Mouse (Mus musculus): ENCODE measurements around the gene Dkkl1. TPM values are rescaled to one million over a fixed set of nuclear protein-coding genes. Genes with fewer than 3 reads are reported as not detected.

Dkkl1 gene
- polyA plus RNA-seq, 1 experiment from 2014 or later, result 2.2 TPM

- 75% methylated on average over 5 of the region's 5 CpGs for WGBS
- H3K9ac ChIP-seq (replicated peaks; ENCODE audit: low read depth, low read length), result no peak overlapping the region
- ATAC-seq, result no peak
- no peak overlapping the region for H3K4me3 ChIP-seq (replicated peaks; ENCODE audit: low read length)
- no peaks in the 10 kb centered on the region for H3K36me3 ChIP-seq (ENCODE audit: control insufficient read depth, insufficient read depth)
- H3K27me3 ChIP-seq (replicated peaks; ENCODE audit: control insufficient read depth, insufficient read depth, low read length), result no peaks in the 10 kb centered on the region
- H3K9me3 ChIP-seq (ENCODE audit: control insufficient read depth, low read length), result no peaks in the 10 kb centered on the region
- no peak overlapping the region for H3K27ac ChIP-seq (ENCODE audit: low read length)
- H3K4me2 ChIP-seq (ENCODE audit: low read length), result no peak overlapping the region
- H3K4me1 ChIP-seq (replicated peaks; ENCODE audit: control insufficient read depth, insufficient read depth, low read length), result peaks cover 5% of the 10 kb centered on the region
Observed at GRCm38 (mm10) chr7:45196994-45197393, 15.0 kb downstream of the Dkkl1 start.

- H3K9ac ChIP-seq (replicated peaks; ENCODE audit: low read depth, low read length), result no peak overlapping the region
- H3K27ac ChIP-seq (ENCODE audit: low read length), result no peak overlapping the region
- H3K4me1 ChIP-seq (replicated peaks; ENCODE audit: control insufficient read depth, insufficient read depth, low read length), result peaks cover 5% of the 10 kb centered on the region
- no peaks in the 10 kb centered on the region for H3K36me3 ChIP-seq (ENCODE audit: control insufficient read depth, insufficient read depth)
- H3K9me3 ChIP-seq (ENCODE audit: control insufficient read depth, low read length), result no peaks in the 10 kb centered on the region
- H3K4me3 ChIP-seq (replicated peaks; ENCODE audit: low read length), result no peak overlapping the region
- H3K4me2 ChIP-seq (ENCODE audit: low read length), result no peak overlapping the region
- WGBS, result 86% methylated on average over 4 of the region's 4 CpGs
- no peaks in the 10 kb centered on the region for H3K27me3 ChIP-seq (replicated peaks; ENCODE audit: control insufficient read depth, insufficient read depth, low read length)
- ATAC-seq, result no peak
Observed at GRCm38 (mm10) chr7:45196176-45196535, 15.8 kb downstream of the Dkkl1 start.

DNA sequence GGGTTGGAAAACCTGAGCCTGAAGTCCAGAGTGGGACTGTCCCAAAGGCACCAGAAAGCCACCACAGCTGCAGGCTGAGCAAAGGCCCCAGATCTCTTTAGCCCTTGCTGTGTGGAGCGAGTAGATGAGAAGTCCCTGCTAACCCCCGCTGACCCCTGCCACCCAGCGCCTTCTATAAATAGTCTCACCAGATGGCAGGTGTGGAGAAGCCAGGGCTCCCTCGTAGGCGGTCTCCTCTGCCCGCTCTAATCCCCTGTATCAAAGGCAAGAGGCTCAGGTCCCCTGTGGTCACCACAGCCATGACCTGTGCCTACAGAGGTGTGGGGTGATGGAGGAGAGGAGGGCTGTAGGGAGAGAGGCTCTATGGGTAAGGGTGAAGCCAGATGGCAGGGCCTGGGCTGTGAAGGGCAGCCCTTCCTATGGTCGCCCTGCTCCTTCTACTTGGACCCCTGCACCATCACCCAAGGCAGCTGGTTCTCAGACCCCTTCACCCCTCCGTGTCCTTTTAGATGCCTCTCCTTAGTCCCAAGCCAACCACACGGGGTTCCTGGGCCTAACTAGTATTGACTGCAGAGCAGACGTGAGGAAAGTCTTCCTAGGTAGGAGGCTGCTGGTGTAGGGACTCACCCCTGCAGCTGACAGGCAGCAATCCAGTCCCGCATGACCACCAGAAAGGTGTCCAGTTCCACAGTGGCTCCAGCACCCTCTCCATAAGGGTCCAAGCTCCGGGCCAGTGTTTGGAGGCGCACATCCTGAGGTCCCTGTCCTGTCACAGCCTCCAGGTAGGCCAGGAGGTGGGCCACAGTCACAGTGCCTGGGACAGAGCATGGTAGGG lies 16.4 kb downstream of the Dkkl1 start:
- Histone ChIP-seq H3K36me3 (ENCODE audit: control insufficient read depth, insufficient read depth) (no peaks in the 10 kb centered on the region), H3K4me2 (ENCODE audit: low read length) (no peak overlapping the region), H3K4me3 (replicated peaks; ENCODE audit: low read length) (no peak overlapping the region), H3K9me3 (ENCODE audit: control insufficient read depth, low read length) (no peaks in the 10 kb centered on the region), H3K27ac (ENCODE audit: low read length) (no peak overlapping the region), H3K4me1 (replicated peaks; ENCODE audit: control insufficient read depth, insufficient read depth, low read length) (peaks cover 5% of the 10 kb centered on the region), H3K27me3 (replicated peaks; ENCODE audit: control insufficient read depth, insufficient read depth, low read length) (no peaks in the 10 kb centered on the region), H3K9ac (replicated peaks; ENCODE audit: low read depth, low read length) (no peak overlapping the region)
- ATAC-seq, result no peak
- WGBS, result 58% methylated on average over 13 of the region's 13 CpGs

- H3K27me3 ChIP-seq (replicated peaks; ENCODE audit: control insufficient read depth, insufficient read depth, low read length), result 0 out of 2 replicates have a peak, but pooled peaks cover 2% of the 10 kb centered on the region
- no peak overlapping the region for H3K4me3 ChIP-seq (replicated peaks; ENCODE audit: low read length)
- H3K9me3 ChIP-seq (ENCODE audit: control insufficient read depth, low read length), result no peaks in the 10 kb centered on the region
- 72% methylated on average over 17 of the region's 17 CpGs for WGBS
- no peak overlapping the region for H3K9ac ChIP-seq (replicated peaks; ENCODE audit: low read depth, low read length)
- no peak overlapping the region for H3K4me2 ChIP-seq (ENCODE audit: low read length)
- no peak overlapping the region for H3K27ac ChIP-seq (ENCODE audit: low read length)
- H3K4me1 ChIP-seq (replicated peaks; ENCODE audit: control insufficient read depth, insufficient read depth, low read length), result peaks cover 5% of the 10 kb centered on the region
- H3K36me3 ChIP-seq (ENCODE audit: control insufficient read depth, insufficient read depth), result no peaks in the 10 kb centered on the region
- no peak for ATAC-seq
Observed at GRCm38 (mm10) chr7:45193871-45194785, 17.8 kb downstream of the Dkkl1 start.

GRCm38 (mm10) chr7:45193406-45193805 lies 18.5 kb downstream of the Dkkl1 start:
- no peak for ATAC-seq
- H3K27me3 ChIP-seq (replicated peaks; ENCODE audit: control insufficient read depth, insufficient read depth, low read length), result 0 out of 2 replicates have a peak, but pooled peaks cover 2% of the 10 kb centered on the region
- H3K9ac ChIP-seq (replicated peaks; ENCODE audit: low read depth, low read length), result no peak overlapping the region
- no peaks in the 10 kb centered on the region for H3K36me3 ChIP-seq (ENCODE audit: control insufficient read depth, insufficient read depth)
- WGBS, result 50% methylated on average over 5 of the region's 5 CpGs
- H3K9me3 ChIP-seq (ENCODE audit: control insufficient read depth, low read length), result no peaks in the 10 kb centered on the region
- no peak overlapping the region for H3K4me3 ChIP-seq (replicated peaks; ENCODE audit: low read length)
- no peak overlapping the region for H3K4me2 ChIP-seq (ENCODE audit: low read length)
- H3K4me1 ChIP-seq (replicated peaks; ENCODE audit: control insufficient read depth, insufficient read depth, low read length), result peaks cover 4% of the 10 kb centered on the region
- H3K27ac ChIP-seq (ENCODE audit: low read length), result no peak overlapping the region

GRCm38 (mm10) chr7:45192585-45193310 lies 19.2 kb downstream of the Dkkl1 start:
- no peaks in the 10 kb centered on the region for H3K4me1 ChIP-seq (replicated peaks; ENCODE audit: control insufficient read depth, insufficient read depth, low read length)
- no peak overlapping the region for H3K27ac ChIP-seq (ENCODE audit: low read length)
- no peaks in the 10 kb centered on the region for H3K36me3 ChIP-seq (ENCODE audit: control insufficient read depth, insufficient read depth)
- no peak overlapping the region for H3K4me2 ChIP-seq (ENCODE audit: low read length)
- H3K27me3 ChIP-seq (replicated peaks; ENCODE audit: control insufficient read depth, insufficient read depth, low read length), result 0 out of 2 replicates have a peak, but pooled peaks cover 2% of the 10 kb centered on the region
- no peaks in the 10 kb centered on the region for H3K9me3 ChIP-seq (ENCODE audit: control insufficient read depth, low read length)
- 82% methylated on average over 7 of the region's 7 CpGs for WGBS
- H3K9ac ChIP-seq (replicated peaks; ENCODE audit: low read depth, low read length), result no peak overlapping the region
- no peak for ATAC-seq
- H3K4me3 ChIP-seq (replicated peaks; ENCODE audit: low read length), result no peak overlapping the region

DNA sequence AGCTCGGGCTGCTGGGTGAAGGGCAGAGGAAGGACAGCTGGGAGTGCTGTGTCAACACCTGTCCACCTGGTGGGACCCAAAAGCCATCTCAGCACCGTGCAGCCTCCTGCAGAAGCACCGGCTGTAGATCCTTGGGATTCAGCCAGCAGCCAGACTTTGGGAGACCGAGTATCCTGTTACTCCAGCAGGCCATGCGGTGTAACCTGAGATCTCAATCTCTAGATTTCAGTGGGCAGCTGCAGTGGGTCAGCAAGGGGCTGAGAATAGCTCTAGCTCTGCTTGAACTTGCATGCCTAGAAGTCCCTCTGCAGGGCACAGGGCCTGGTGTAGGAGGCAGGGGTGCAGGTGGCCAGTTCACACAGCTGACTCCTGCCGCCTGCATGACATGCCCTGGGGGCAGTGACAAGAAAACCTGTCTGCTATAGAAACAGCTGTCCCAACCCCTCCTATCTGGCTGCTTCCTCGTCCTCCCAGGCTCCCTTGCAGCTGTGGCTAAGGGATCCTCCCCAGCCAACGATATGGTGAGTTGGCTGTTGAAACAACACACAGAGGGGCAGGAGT lies 20.1 kb downstream of the Dkkl1 start:
- H3K27ac ChIP-seq (ENCODE audit: low read length), result no peak overlapping the region
- no peak overlapping the region for H3K4me3 ChIP-seq (replicated peaks; ENCODE audit: low read length)
- no peaks in the 10 kb centered on the region for H3K9me3 ChIP-seq (ENCODE audit: control insufficient read depth, low read length)
- no peak for ATAC-seq
- 0 out of 2 replicates have a peak, but pooled peaks cover 2% of the 10 kb centered on the region for H3K27me3 ChIP-seq (replicated peaks; ENCODE audit: control insufficient read depth, insufficient read depth, low read length)
- no peaks in the 10 kb centered on the region for H3K36me3 ChIP-seq (ENCODE audit: control insufficient read depth, insufficient read depth)
- no peak overlapping the region for H3K4me2 ChIP-seq (ENCODE audit: low read length)
- WGBS, result 22% methylated on average over 8 of the region's 8 CpGs
- no peaks in the 10 kb centered on the region for H3K4me1 ChIP-seq (replicated peaks; ENCODE audit: control insufficient read depth, insufficient read depth, low read length)
- no peak overlapping the region for H3K9ac ChIP-seq (replicated peaks; ENCODE audit: low read depth, low read length)

DNA sequence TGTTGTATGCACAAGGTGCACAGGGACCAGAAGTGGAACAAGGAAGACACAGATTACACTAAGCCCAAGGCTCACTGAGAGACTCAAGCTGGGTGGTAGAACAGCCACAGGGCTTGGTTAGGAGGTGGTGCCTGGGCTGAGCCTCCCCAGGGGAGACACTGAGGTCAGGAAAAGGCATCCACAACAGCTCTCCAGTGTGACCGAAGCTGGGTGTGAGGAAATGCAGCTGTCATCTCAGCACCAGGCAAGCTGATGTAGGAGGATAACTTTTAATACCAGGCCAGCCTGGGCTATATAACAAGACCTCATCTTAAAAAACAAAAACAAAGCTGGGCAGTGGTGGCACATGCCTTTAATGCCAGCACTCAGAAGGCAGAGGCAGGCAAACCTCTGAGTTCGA lies 20.8 kb downstream of the Dkkl1 start:
- WGBS, result 80% methylated on average over 2 of the region's 2 CpGs
- Histone ChIP-seq H3K36me3 (ENCODE audit: control insufficient read depth, insufficient read depth) (no peaks in the 10 kb centered on the region), H3K9ac (replicated peaks; ENCODE audit: low read depth, low read length) (no peak overlapping the region), H3K27me3 (replicated peaks; ENCODE audit: control insufficient read depth, insufficient read depth, low read length) (peaks cover 2% of the 10 kb centered on the region; the same call in 1 of the 2 replicates), H3K27ac (ENCODE audit: low read length) (no peak overlapping the region), H3K9me3 (ENCODE audit: control insufficient read depth, low read length) (no peaks in the 10 kb centered on the region), H3K4me3 (replicated peaks; ENCODE audit: low read length) (no peak overlapping the region), H3K4me1 (replicated peaks; ENCODE audit: control insufficient read depth, insufficient read depth, low read length) (no peaks in the 10 kb centered on the region), H3K4me2 (ENCODE audit: low read length) (no peak overlapping the region)
- no peak for ATAC-seq
